Mouse (Mus musculus) intestine, embryonic 15.5 days (tissue): ENCODE measurements around the gene Slc38a1. TPM values are rescaled to one million over a fixed set of nuclear protein-coding genes. Genes with fewer than 3 reads are reported as not detected.
A peak's percentile ranks its signal among the peaks of the same experiment; 100 is the strongest.

Source experiments
- ATAC-seq: fragments of 200-750 bp; cut with Nextera tagmentation; 2 replicates; pipeline ENCODE4 v1.8.0; 2017; ENCODE audit warnings: moderate TSS enrichment, moderate library complexity
- H3K27ac ChIP-seq: fragments of 300-500 bp; sonication (generic); 2 replicates; pipeline ENCODE4 v1.5.1; 2015; ENCODE audit warnings: mild to moderate bottlenecking, inconsistent platforms
- H3K27me3 ChIP-seq: fragments of 300-500 bp; sonication (generic); replicated peaks from 2 replicates; pipeline ENCODE4 v1.6.1; 2015; ENCODE audit warnings: inconsistent platforms
- H3K36me3 ChIP-seq: fragments of 300-500 bp; sonication (generic); 2 replicates; pipeline ENCODE4 v1.6.1; 2015; ENCODE audit warnings: inconsistent platforms
- H3K4me1 ChIP-seq: fragments of 300-500 bp; sonication (generic); replicated peaks from 2 replicates; pipeline ENCODE4 v1.6.1; 2015; ENCODE audit warnings: inconsistent platforms
- H3K4me2 ChIP-seq: fragments of 300-500 bp; sonication (generic); replicated peaks from 2 replicates; pipeline ENCODE4 v1.6.1; 2015; ENCODE audit warnings: mild to moderate bottlenecking, inconsistent platforms
- H3K4me3 ChIP-seq: fragments of 300-500 bp; sonication (generic); replicated peaks from 2 replicates; pipeline ENCODE4 v1.5.1; 2015; ENCODE audit warnings: inconsistent platforms
- H3K9ac ChIP-seq: fragments of 300-500 bp; sonication (generic); 2 replicates; pipeline ENCODE4 v1.6.1; 2015; ENCODE audit warnings: inconsistent platforms
- H3K9me3 ChIP-seq: fragments of 300-500 bp; sonication (generic); 2 replicates; pipeline ENCODE4 v1.6.1; 2016; ENCODE audit warnings: inconsistent platforms
- WGBS: fragments of 180-500 bp; shearing (Covaris S2); methylation state at CpG from one replicate; pipeline ENCODE4 v1.1.7; 2015; 5-methylcytosine and 5-hydroxymethylcytosine counted together
- polyA plus RNA-seq: library from polyadenylated mRNA; unstranded; fragments of >200 nt; fragmentation: Nextera tagmentation; extraction: Ambion mirVana; gene quantifications from 2 replicates; pipeline ENCODE4 v1.2.1, GENCODE M21; 2015

Gene Slc38a1
- polyA plus RNA-seq, 1 experiment from 2014 or later: 119 TPM

- WGBS: 50% methylated on average over 19 of the region's 19 CpGs
- Histone ChIP-seq H3K9me3 (no peaks in the 10 kb centered on the region), H3K4me3 (no peak overlapping the region), H3K4me2 (no peak overlapping the region; the same call in 1 of the 2 replicates), H3K9ac (no peak overlapping the region), H3K36me3 (no peaks in the 10 kb centered on the region), H3K27me3 (no peaks in the 10 kb centered on the region), H3K27ac (no peak overlapping the region), H3K4me1 (peaks cover 2% of the 10 kb centered on the region; the same call in 1 of the 2 replicates)
- peak; percentile 66 for ATAC-seq
These were observed 36.4 kb upstream of the Slc38a1 start for GRCm38 (mm10) chr15:96678871-96679773.

GRCm38 (mm10) chr15:96676518-96676917 is 33.8 kb upstream of the Slc38a1 start:
- Histone ChIP-seq H3K9ac (no peak overlapping the region), H3K4me3 (no peak overlapping the region), H3K4me2 (no peak overlapping the region), H3K9me3 (no peaks in the 10 kb centered on the region), H3K27ac (no peak overlapping the region), H3K27me3 (no peaks in the 10 kb centered on the region), H3K4me1 (peaks cover 2% of the 10 kb centered on the region; the same call in 1 of the 2 replicates), H3K36me3 (no peaks in the 10 kb centered on the region)
- ATAC-seq: peak; percentile 39
- 31% methylated on average over 10 of the region's 10 CpGs for WGBS

GRCm38 (mm10) chr15:96675744-96676143 is 33.0 kb upstream of the Slc38a1 start:
- Histone ChIP-seq H3K36me3 (no peaks in the 10 kb centered on the region), H3K9ac (no peak overlapping the region), H3K4me2 (no peak overlapping the region), H3K4me3 (no peak overlapping the region), H3K9me3 (no peaks in the 10 kb centered on the region), H3K27ac (no peak overlapping the region), H3K27me3 (no peaks in the 10 kb centered on the region), H3K4me1 (peaks cover 2% of the 10 kb centered on the region; the same call in 1 of the 2 replicates)
- WGBS: 65% methylated on average over 15 of the region's 15 CpGs
- no peak for ATAC-seq

GRCm38 (mm10) chr15:96675055-96675454 is 32.3 kb upstream of the Slc38a1 start:
- ATAC-seq: no peak
- no peaks in the 10 kb centered on the region for H3K36me3 ChIP-seq
- no peaks in the 10 kb centered on the region for H3K27me3 ChIP-seq
- H3K9ac ChIP-seq: no peak overlapping the region
- no peak overlapping the region for H3K4me3 ChIP-seq
- no peaks in the 10 kb centered on the region for H3K9me3 ChIP-seq
- peaks cover 2% of the 10 kb centered on the region; the same call in 1 of the 2 replicates for H3K4me1 ChIP-seq
- no peak overlapping the region for H3K27ac ChIP-seq
- 83% methylated on average over 11 of the region's 11 CpGs for WGBS
- H3K4me2 ChIP-seq: no peak overlapping the region

- no peak overlapping the region for H3K4me3 ChIP-seq
- no peak overlapping the region for H3K4me2 ChIP-seq
- whole genome bisulfite sequencing: 48% methylated on average over 1 of the region's 1 CpGs
- no peak overlapping the region for H3K9ac ChIP-seq
- no peaks in the 10 kb centered on the region for H3K36me3 ChIP-seq
- no peaks in the 10 kb centered on the region for H3K27me3 ChIP-seq
- peaks cover 2% of the 10 kb centered on the region; the same call in 1 of the 2 replicates for H3K4me1 ChIP-seq
- H3K9me3 ChIP-seq: no peaks in the 10 kb centered on the region
- no peak overlapping the region for H3K27ac ChIP-seq
- ATAC-seq: no peak
These were observed 31.4 kb upstream of the Slc38a1 start for GRCm38 (mm10) chr15:96674089-96674488.

- no peaks in the 10 kb centered on the region for H3K4me1 ChIP-seq
- ATAC-seq: no peak
These were observed 27.0 kb upstream of the Slc38a1 start for GRCm38 (mm10) chr15:96669721-96670120.

GRCm38 (mm10) chr15:96666663-96667062 is 23.9 kb upstream of the Slc38a1 start:
- peak; percentile 67 for ATAC-seq
- Histone ChIP-seq H3K4me2 (peak overlapping the region; percentile 52), H3K9me3 (no peaks in the 10 kb centered on the region), H3K36me3 (no peaks in the 10 kb centered on the region), H3K4me1 (no peaks in the 10 kb centered on the region), H3K4me3 (no peak overlapping the region), H3K27me3 (no peaks in the 10 kb centered on the region), H3K27ac (no peak overlapping the region), H3K9ac (no peak overlapping the region)
- WGBS: 2% methylated on average over 7 of the region's 7 CpGs

More at GRCm38 (mm10) chr15:96669721-96670120, 27.0 kb upstream of the Slc38a1 start:
- Histone ChIP-seq H3K27me3 (no peaks in the 10 kb centered on the region), H3K4me2 (no peak overlapping the region), H3K9me3 (no peaks in the 10 kb centered on the region), H3K27ac (no peak overlapping the region), H3K9ac (no peak overlapping the region), H3K36me3 (no peaks in the 10 kb centered on the region), H3K4me3 (no peak overlapping the region)
- WGBS: 71% methylated on average over 6 of the region's 6 CpGs

GRCm38 (mm10) chr15:96665889-96666288 is 23.2 kb upstream of the Slc38a1 start:
- Histone ChIP-seq H3K36me3 (no peaks in the 10 kb centered on the region), H3K27ac (no peak overlapping the region), H3K4me3 (no peak overlapping the region), H3K9ac (no peak overlapping the region), H3K27me3 (no peaks in the 10 kb centered on the region), H3K4me2 (peak overlapping the region; percentile 52), H3K4me1 (no peaks in the 10 kb centered on the region), H3K9me3 (no peaks in the 10 kb centered on the region)
- ATAC-seq: peak; percentile 74
- WGBS: 11% methylated on average over 3 of the region's 3 CpGs

- Histone ChIP-seq H3K4me3 (no peak overlapping the region), H3K9me3 (no peaks in the 10 kb centered on the region), H3K27me3 (no peaks in the 10 kb centered on the region), H3K9ac (no peak overlapping the region), H3K4me2 (peak overlapping the region; percentile 24; the same call in 1 of the 2 replicates), H3K27ac (0 out of 2 replicates have a peak overlapping the region, but pooled peaks have one; percentile 1), H3K36me3 (no peaks in the 10 kb centered on the region), H3K4me1 (peaks cover 4% of the 10 kb centered on the region; the same call in 1 of the 2 replicates)
- no peak for ATAC-seq
- WGBS: 39% methylated on average over 13 of the region's 13 CpGs
These were observed 18.0 kb upstream of the Slc38a1 start for GRCm38 (mm10) chr15:96660590-96661141.

GRCm38 (mm10) chr15:96658275-96658602 is 15.5 kb upstream of the Slc38a1 start:
- no peak for ATAC-seq
- Histone ChIP-seq H3K4me1 (peaks cover 7% of the 10 kb centered on the region; the same call in 1 of the 2 replicates), H3K4me3 (peak overlapping the region; percentile 18), H3K9ac (no peak overlapping the region), H3K4me2 (peak overlapping the region; percentile 41), H3K27ac (peak overlapping the region; percentile 70), H3K36me3 (no peaks in the 10 kb centered on the region), H3K27me3 (no peaks in the 10 kb centered on the region), H3K9me3 (no peaks in the 10 kb centered on the region)
- WGBS: 45% methylated on average over 14 of the region's 14 CpGs

- Histone ChIP-seq H3K9me3 (no peaks in the 10 kb centered on the region), H3K9ac (no peak overlapping the region), H3K4me1 (peaks cover 7% of the 10 kb centered on the region; the same call in 1 of the 2 replicates), H3K27me3 (no peaks in the 10 kb centered on the region), H3K4me3 (peak overlapping the region; percentile 18; the same call in 1 of the 2 replicates), H3K27ac (peak overlapping the region; percentile 72), H3K36me3 (no peaks in the 10 kb centered on the region), H3K4me2 (peak overlapping the region; percentile 41)
- ATAC-seq: peak; percentile 92
- 43% methylated on average over 17 of the region's 17 CpGs for WGBS
These were observed 15.0 kb upstream of the Slc38a1 start for GRCm38 (mm10) chr15:96657576-96658274.

- WGBS: 77% methylated on average over 14 of the region's 14 CpGs
- no peak for ATAC-seq
These were observed 12.8 kb upstream of the Slc38a1 start for GRCm38 (mm10) chr15:96655514-96655913.

More at GRCm38 (mm10) chr15:96655514-96655913, 12.8 kb upstream of the Slc38a1 start:
- H3K4me3 ChIP-seq: no peak overlapping the region
- no peak overlapping the region for H3K27ac ChIP-seq
- no peak overlapping the region for H3K9ac ChIP-seq
- H3K27me3 ChIP-seq: no peaks in the 10 kb centered on the region
- peaks cover 5% of the 10 kb centered on the region; the same call in 1 of the 2 replicates for H3K4me1 ChIP-seq
- H3K4me2 ChIP-seq: no peak overlapping the region
- no peaks in the 10 kb centered on the region for H3K9me3 ChIP-seq
- H3K36me3 ChIP-seq: no peaks in the 10 kb centered on the region
